Mouse (Mus musculus) heart, embryonic 13.5 days (tissue): Measurements from ENCODE around the gene Mesp2. TPM values are rescaled to one million over a fixed set of nuclear protein-coding genes. Genes with fewer than 3 reads are reported as not detected.

ENCODE experiments used
- ATAC-seq: fragments of 200-750 bp; cut with Nextera tagmentation; 2 replicates; pipeline ENCODE4 v1.8.0; 2017; ENCODE audit warnings: moderate TSS enrichment; ENCODE audit not compliant: insufficient number of reproducible peaks, low FRiP score, low TSS enrichment; ENCODE audit errors: extremely low read depth
- H3K27ac ChIP-seq: fragments of 300-500 bp; sonication (generic); replicated peaks from 2 replicates; pipeline ENCODE4 v1.5.1; 2015; ENCODE audit warnings: moderate library complexity, mild to moderate bottlenecking, inconsistent platforms
- H3K27me3 ChIP-seq: fragments of 300-500 bp; sonication (generic); replicated peaks from 2 replicates; pipeline ENCODE4 v1.6.1; 2015; ENCODE audit warnings: mild to moderate bottlenecking, inconsistent platforms
- H3K36me3 ChIP-seq: fragments of 300-500 bp; sonication (generic); 2 replicates; pipeline ENCODE4 v1.6.1; 2015; ENCODE audit warnings: mild to moderate bottlenecking, inconsistent platforms
- H3K4me1 ChIP-seq: fragments of 300-500 bp; sonication (generic); 2 replicates; pipeline ENCODE4 v1.6.1; 2015; ENCODE audit warnings: inconsistent platforms
- H3K4me2 ChIP-seq: fragments of 300-500 bp; sonication (generic); 2 replicates; pipeline ENCODE4 v1.6.1; 2015; ENCODE audit warnings: inconsistent platforms, mild to moderate bottlenecking, moderate library complexity
- H3K4me3 ChIP-seq: fragments of 300-500 bp; sonication (generic); 2 replicates; pipeline ENCODE4 v1.5.1; 2015; ENCODE audit warnings: moderate library complexity, mild to moderate bottlenecking, inconsistent platforms
- H3K9ac ChIP-seq: fragments of 300-500 bp; sonication (generic); 2 replicates; pipeline ENCODE4 v1.6.1; 2015; ENCODE audit warnings: inconsistent platforms, mild to moderate bottlenecking, moderate library complexity
- H3K9me3 ChIP-seq: fragments of 300-500 bp; sonication (generic); 2 replicates; pipeline ENCODE4 v1.6.1; 2016; ENCODE audit warnings: inconsistent platforms
- WGBS: fragments of 180-500 bp; shearing (Covaris S2); methylation state at CpG from one replicate; pipeline ENCODE4 v1.1.7; 2015; ENCODE audit warnings: mixed read lengths; 5-methylcytosine and 5-hydroxymethylcytosine counted together
- polyA plus RNA-seq: library from polyadenylated mRNA; unstranded; fragments of >200 nt; fragmentation: Nextera tagmentation; extraction: Ambion mirVana; gene quantifications from 2 replicates; pipeline ENCODE4 v1.2.1, GENCODE M21; 2015

The Mesp2 gene
- polyA plus RNA-seq, 1 experiment from 2014 or later: 0.21 TPM

GRCm38 (mm10) chr7:79844090-79844802 is 33.7 kb downstream of the Mesp2 start:
- Histone ChIP-seq H3K9me3 (no peaks in the 10 kb centered on the region), H3K4me2 (no peak overlapping the region), H3K4me1 (peaks cover 26% of the 10 kb centered on the region), H3K27ac (peak overlapping the region; percentile 36), H3K9ac (no peak overlapping the region), H3K36me3 (peaks cover 11% of the 10 kb centered on the region; the same call in 1 of the 2 replicates), H3K27me3 (peaks cover 17% of the 10 kb centered on the region; the same call in 1 of the 2 replicates), H3K4me3 (no peak overlapping the region)
- ATAC-seq: no peak
- 60% methylated on average over 8 of the region's 8 CpGs for WGBS

- Histone ChIP-seq H3K4me3 (no peak overlapping the region), H3K36me3 (peaks cover 2% of the 10 kb centered on the region; the same call in 1 of the 2 replicates), H3K4me1 (peaks cover 26% of the 10 kb centered on the region), H3K4me2 (no peak overlapping the region; the same call in 1 of the 2 replicates), H3K9me3 (no peaks in the 10 kb centered on the region), H3K27ac (no peak overlapping the region), H3K9ac (no peak overlapping the region), H3K27me3 (peaks cover 17% of the 10 kb centered on the region; the same call in 1 of the 2 replicates)
- no peak for ATAC-seq
- whole genome bisulfite sequencing: 76% methylated on average over 2 of the region's 2 CpGs
Measured at GRCm38 (mm10) chr7:79846342-79846741, 35.8 kb downstream of the Mesp2 start.

- ATAC-seq: no peak
- Histone ChIP-seq H3K4me2 (peak overlapping the region; percentile 90), H3K9me3 (no peaks in the 10 kb centered on the region), H3K27me3 (peaks cover 17% of the 10 kb centered on the region; the same call in 1 of the 2 replicates), H3K36me3 (no peaks in the 10 kb centered on the region), H3K27ac (no peak overlapping the region), H3K4me3 (peak overlapping the region; percentile 59), H3K4me1 (peaks cover 26% of the 10 kb centered on the region), H3K9ac (peak overlapping the region; percentile 80)
- WGBS: 4% methylated on average over 50 of the region's 53 CpGs
Measured at GRCm38 (mm10) chr7:79847456-79848451, 37.2 kb downstream of the Mesp2 start.

- Histone ChIP-seq H3K27me3 (no peaks in the 10 kb centered on the region), H3K4me1 (peaks cover 22% of the 10 kb centered on the region), H3K27ac (no peak overlapping the region), H3K9ac (no peak overlapping the region), H3K4me3 (no peak overlapping the region), H3K36me3 (no peaks in the 10 kb centered on the region), H3K4me2 (no peak overlapping the region), H3K9me3 (no peaks in the 10 kb centered on the region)
- ATAC-seq: no peak
- WGBS: 85% methylated on average over 4 of the region's 4 CpGs
Measured at GRCm38 (mm10) chr7:79856305-79856704, 45.8 kb downstream of the Mesp2 start.

- no peaks in the 10 kb centered on the region for H3K36me3 ChIP-seq
- H3K9me3 ChIP-seq: no peaks in the 10 kb centered on the region
- H3K4me2 ChIP-seq: no peak overlapping the region
- WGBS: 45% methylated on average over 11 of the region's 11 CpGs
- H3K4me1 ChIP-seq: peaks cover 22% of the 10 kb centered on the region
- no peak overlapping the region for H3K4me3 ChIP-seq
- no peak for ATAC-seq
- H3K27ac ChIP-seq: no peak overlapping the region
- H3K27me3 ChIP-seq: no peaks in the 10 kb centered on the region
- H3K9ac ChIP-seq: no peak overlapping the region
Measured at GRCm38 (mm10) chr7:79858202-79858934, 47.8 kb downstream of the Mesp2 start.

GRCm38 (mm10) chr7:79858956-79859630 is 48.6 kb downstream of the Mesp2 start:
- H3K27ac ChIP-seq: no peak overlapping the region
- H3K36me3 ChIP-seq: no peaks in the 10 kb centered on the region
- H3K4me3 ChIP-seq: no peak overlapping the region
- no peaks in the 10 kb centered on the region for H3K9me3 ChIP-seq
- H3K9ac ChIP-seq: no peak overlapping the region
- 54% methylated on average over 9 of the region's 9 CpGs for WGBS
- H3K4me1 ChIP-seq: peaks cover 22% of the 10 kb centered on the region
- no peak overlapping the region for H3K4me2 ChIP-seq
- no peak for ATAC-seq
- H3K27me3 ChIP-seq: no peaks in the 10 kb centered on the region

GRCm38 (mm10) chr7:79860811-79861210 is 50.3 kb downstream of the Mesp2 start, which contains the start of gene Anpep:
Anpep (minus strand) TSS chr7:79861059.
- Histone ChIP-seq H3K4me3 (no peak within 1 kb of the TSS), H3K4me1 (peaks cover 17% of the 10 kb centered on the region), H3K9me3 (no peaks in the 10 kb centered on the region), H3K36me3 (no peaks in the 10 kb centered on the region), H3K9ac (no peak within 1 kb of the TSS), H3K4me2 (no peak within 1 kb of the TSS), H3K27ac (no peak within 1 kb of the TSS), H3K27me3 (no peaks in the 10 kb centered on the region)
- WGBS: 48% methylated on average over 9 of the region's 9 CpGs
- no peak for ATAC-seq

- H3K9me3 ChIP-seq: no peaks in the 10 kb centered on the region
- H3K27ac ChIP-seq: no peak overlapping the region
- no peak overlapping the region for H3K4me3 ChIP-seq
- H3K27me3 ChIP-seq: no peaks in the 10 kb centered on the region
- no peak overlapping the region for H3K9ac ChIP-seq
- H3K36me3 ChIP-seq: no peaks in the 10 kb centered on the region
- no peak overlapping the region for H3K4me2 ChIP-seq
- H3K4me1 ChIP-seq: peaks cover 17% of the 10 kb centered on the region
- WGBS: 74% methylated on average over 8 of the region's 8 CpGs
- no peak for ATAC-seq
Measured at GRCm38 (mm10) chr7:79861794-79862193, 51.3 kb downstream of the Mesp2 start.
